Mouse (Mus musculus): ENCODE results near the gene Tbx10. TPM values are rescaled to one million over a fixed set of nuclear protein-coding genes. Genes with fewer than 3 reads are reported as not detected.

Gene Tbx10
- total and polyA plus RNA-seq, 2 experiments from 2014 or later, result not detected

GRCm38 (mm10) chr19:3975866-3976265, 16.7 kb upstream of the Tbx10 start:
- WGBS, result 75% methylated on average over 2 of the region's 2 CpGs
- Histone ChIP-seq H3K4me1 (ENCODE audit: insufficient read depth) (no peaks in the 10 kb centered on the region), H3K27me3 (ENCODE audit: insufficient read depth, low read length) (no peaks in the 10 kb centered on the region), H3K4me3 (ENCODE audit: low read depth, low read length) (no peak overlapping the region), H3K27ac (ENCODE audit: low read depth, low read length) (no peak overlapping the region), H3K9ac (no peak overlapping the region), H3K4me2 (ENCODE audit: low read depth) (no peak overlapping the region), H3K36me3 (ENCODE audit: insufficient read depth) (no peaks in the 10 kb centered on the region), H3K9me3 (ENCODE audit: low read length) (no peaks in the 10 kb centered on the region)
- DNase-seq (no peak), ATAC-seq (no peak)
- TF ChIP-seq CTCF (IDR thresholded peaks at IDR 0.05; ENCODE audit: low read depth), result no peak

- Histone ChIP-seq H3K27ac (ENCODE audit: low read depth, low read length) (peak overlapping the region; percentile 40; the same call in 1 of the 2 replicates), H3K36me3 (ENCODE audit: insufficient read depth) (no peaks in the 10 kb centered on the region), H3K9ac (no peak overlapping the region), H3K4me3 (ENCODE audit: low read depth, low read length) (no peak overlapping the region), H3K27me3 (ENCODE audit: insufficient read depth, low read length) (no peaks in the 10 kb centered on the region), H3K9me3 (ENCODE audit: low read length) (no peaks in the 10 kb centered on the region), H3K4me1 (ENCODE audit: insufficient read depth) (no peaks in the 10 kb centered on the region), H3K4me2 (ENCODE audit: low read depth) (no peak overlapping the region)
- TF ChIP-seq CTCF (IDR thresholded peaks at IDR 0.05; ENCODE audit: low read depth), result peak; percentile 87
- DNase-seq, result peak; percentile 88
- 13% methylated on average over 4 of the region's 4 CpGs for WGBS
- ATAC-seq, result peak; percentile 94
Measured at GRCm38 (mm10) chr19:3980309-3980708, 12.2 kb upstream of the Tbx10 start.

DNA sequence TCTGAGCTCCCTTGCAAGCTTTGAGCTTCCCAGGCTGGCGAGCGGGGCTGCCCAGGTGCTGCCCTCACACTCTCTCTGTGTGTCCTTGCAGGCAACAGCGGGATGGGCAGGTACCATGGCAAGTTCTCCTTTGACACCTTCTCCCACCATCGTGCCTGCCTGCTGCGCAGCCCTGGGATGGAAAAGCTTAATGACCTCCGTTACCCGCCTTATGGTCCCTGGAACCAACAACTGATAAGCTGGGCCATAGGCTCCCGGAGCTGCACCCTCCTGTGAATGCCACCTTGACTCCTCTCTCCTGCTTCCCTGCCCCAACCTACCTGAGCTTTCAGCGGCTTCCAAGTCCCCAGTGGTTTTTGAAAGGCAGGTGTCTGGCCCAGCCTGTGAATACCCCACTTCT, 11.6 kb upstream of the Tbx10 start:
- H3K4me3 ChIP-seq (ENCODE audit: low read depth, low read length), result no peak overlapping the region
- no peak for DNase-seq
- no peaks in the 10 kb centered on the region for H3K36me3 ChIP-seq (ENCODE audit: insufficient read depth)
- no peak overlapping the region for H3K27ac ChIP-seq (ENCODE audit: low read depth, low read length)
- no peak for ATAC-seq
- H3K9ac ChIP-seq, result no peak overlapping the region
- H3K27me3 ChIP-seq (ENCODE audit: insufficient read depth, low read length), result no peaks in the 10 kb centered on the region
- TF ChIP-seq CTCF (IDR thresholded peaks at IDR 0.05; ENCODE audit: low read depth), result no peak
- WGBS, result 79% methylated on average over 9 of the region's 9 CpGs
- H3K9me3 ChIP-seq (ENCODE audit: low read length), result no peaks in the 10 kb centered on the region
- H3K4me1 ChIP-seq (ENCODE audit: insufficient read depth), result no peaks in the 10 kb centered on the region
- no peak overlapping the region for H3K4me2 ChIP-seq (ENCODE audit: low read depth)

DNA sequence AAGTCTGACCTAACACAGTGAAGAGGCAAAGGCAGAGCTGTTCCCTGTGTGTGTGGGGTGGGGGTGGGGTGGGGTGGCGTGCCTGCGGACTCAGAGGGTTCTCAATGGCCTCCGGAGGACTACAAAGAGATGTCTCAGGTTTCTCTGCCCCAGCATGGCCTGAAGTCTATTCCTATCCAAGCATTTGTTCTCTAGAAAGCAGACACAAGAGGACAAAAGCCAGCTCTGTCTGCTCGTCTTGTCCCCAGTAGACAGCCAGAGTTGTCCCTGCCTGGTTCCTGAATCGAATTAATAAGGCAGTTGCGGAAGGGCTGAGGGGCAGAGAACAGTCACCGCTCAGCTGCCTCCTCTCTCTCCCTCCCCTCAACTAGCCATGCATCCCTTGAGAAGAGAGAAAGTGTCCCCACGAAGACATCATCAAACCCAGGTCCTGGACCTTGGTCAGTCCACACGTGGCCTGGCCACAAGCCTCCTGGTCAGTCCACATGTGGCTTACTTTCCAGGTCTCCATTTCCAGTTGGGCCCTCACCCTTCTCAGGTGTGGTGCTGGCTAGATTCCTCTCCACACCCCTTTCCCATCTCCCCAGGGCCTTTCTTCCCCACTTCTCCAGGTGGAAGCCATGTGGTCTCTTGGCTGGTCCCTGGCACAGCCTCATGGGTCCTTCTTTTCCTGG, 8.9 kb upstream of the Tbx10 start:
- no peaks in the 10 kb centered on the region for H3K27me3 ChIP-seq (ENCODE audit: insufficient read depth, low read length)
- ATAC-seq, result no peak
- 35% methylated on average over 9 of the region's 9 CpGs for WGBS

DNA sequence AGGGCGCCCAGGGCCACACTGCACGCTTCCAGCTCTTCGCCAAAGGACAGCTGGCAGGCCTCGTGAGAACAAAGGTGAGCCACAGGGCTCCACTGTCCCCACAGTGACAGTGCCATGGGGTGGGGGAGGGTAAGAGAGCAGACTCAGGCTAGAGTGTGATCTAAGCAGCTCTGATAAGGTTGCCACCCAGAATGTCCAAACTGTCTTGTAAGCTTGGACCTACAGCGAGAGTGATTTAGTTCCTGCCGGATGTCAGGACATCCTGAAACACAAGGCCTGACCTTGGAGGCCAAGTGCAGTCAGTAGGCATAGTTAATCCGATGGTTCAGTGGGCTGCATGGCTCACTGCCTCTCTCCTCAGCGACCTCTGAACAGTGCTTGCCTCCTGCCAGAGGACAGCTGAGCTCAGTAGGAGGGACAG, 7.3 kb upstream of the Tbx10 start:
- ATAC-seq (no peak), DNase-seq (no peak)
- Histone ChIP-seq H3K4me1 (ENCODE audit: insufficient read depth) (no peaks in the 10 kb centered on the region), H3K36me3 (ENCODE audit: insufficient read depth) (no peaks in the 10 kb centered on the region), H3K4me2 (ENCODE audit: low read depth) (no peak overlapping the region), H3K27me3 (ENCODE audit: insufficient read depth, low read length) (no peaks in the 10 kb centered on the region), H3K27ac (ENCODE audit: low read depth, low read length) (no peak overlapping the region), H3K9me3 (ENCODE audit: low read length) (no peaks in the 10 kb centered on the region), H3K4me3 (ENCODE audit: low read depth, low read length) (no peak overlapping the region), H3K9ac (no peak overlapping the region)
- TF ChIP-seq CTCF (IDR thresholded peaks at IDR 0.05; ENCODE audit: low read depth), result no peak
- WGBS, result 33% methylated on average over 8 of the region's 8 CpGs

More for the DNA sequence above, 8.9 kb upstream of the Tbx10 start:
- Histone ChIP-seq H3K27ac (ENCODE audit: low read depth, low read length) (no peak overlapping the region), H3K4me2 (ENCODE audit: low read depth) (no peak overlapping the region), H3K9me3 (ENCODE audit: low read length) (no peaks in the 10 kb centered on the region), H3K4me3 (ENCODE audit: low read depth, low read length) (no peak overlapping the region), H3K9ac (no peak overlapping the region), H3K4me1 (ENCODE audit: insufficient read depth) (no peaks in the 10 kb centered on the region), H3K36me3 (ENCODE audit: insufficient read depth) (no peaks in the 10 kb centered on the region)
- TF ChIP-seq CTCF (IDR thresholded peaks at IDR 0.05; ENCODE audit: low read depth), result no peak
- DNase-seq, result no peak

- no peak within 1 kb of the TSS for H3K9ac ChIP-seq
- H3K9me3 ChIP-seq (ENCODE audit: low read length), result no peaks in the 10 kb centered on the region
- H3K4me2 ChIP-seq (ENCODE audit: low read depth), result no peak within 1 kb of the TSS
- H3K27ac ChIP-seq (ENCODE audit: low read depth, low read length), result no peak within 1 kb of the TSS
- H3K4me3 ChIP-seq (ENCODE audit: low read depth, low read length), result no peak within 1 kb of the TSS
- H3K27me3 ChIP-seq (ENCODE audit: insufficient read depth, low read length), result no peaks in the 10 kb centered on the region; the same call in 1 of the 2 replicates
- no peaks in the 10 kb centered on the region for H3K4me1 ChIP-seq (ENCODE audit: insufficient read depth)
- no peaks in the 10 kb centered on the region for H3K36me3 ChIP-seq (ENCODE audit: insufficient read depth)
- no peak for TF ChIP-seq CTCF (IDR thresholded peaks at IDR 0.05; ENCODE audit: low read depth)
- WGBS, result 6% methylated on average over 8 of the region's 8 CpGs
- ATAC-seq (no peak), DNase-seq (no peak)
Measured at GRCm38 (mm10) chr19:3986334-3986733, 6.2 kb upstream of the Tbx10 start, which contains the start of gene Acy3. Gene Acy3 (plus strand): TSS chr19:3986570.

- no peak for ATAC-seq
- no peak overlapping the region for H3K27ac ChIP-seq (ENCODE audit: low read depth, low read length)
- no peak overlapping the region for H3K4me3 ChIP-seq (ENCODE audit: low read depth, low read length)
- H3K9me3 ChIP-seq (ENCODE audit: low read length), result no peaks in the 10 kb centered on the region
- DNase-seq, result no peak
- no peaks in the 10 kb centered on the region; the same call in 1 of the 2 replicates for H3K27me3 ChIP-seq (ENCODE audit: insufficient read depth, low read length)
- H3K4me2 ChIP-seq (ENCODE audit: low read depth), result no peak overlapping the region
- no peak for TF ChIP-seq CTCF (IDR thresholded peaks at IDR 0.05; ENCODE audit: low read depth)
- 91% methylated on average over 14 of the region's 14 CpGs for WGBS
- H3K9ac ChIP-seq, result no peak overlapping the region
- no peaks in the 10 kb centered on the region for H3K4me1 ChIP-seq (ENCODE audit: insufficient read depth)
- no peaks in the 10 kb centered on the region for H3K36me3 ChIP-seq (ENCODE audit: insufficient read depth)
Measured at GRCm38 (mm10) chr19:3988066-3988465, 4.5 kb upstream of the Tbx10 start.
